Mouse (Mus musculus) T-cell, adult 66 days (primary cell): ENCODE data around the gene Olfr849. TPM values are rescaled to one million over a fixed set of nuclear protein-coding genes. Genes with fewer than 3 reads are reported as not detected.

Experiments
- total RNA-seq, 2 experiments: library from RNA; stranded (reverse); gene quantifications; 3 replicates in 1 of 2; 4 replicates in 1 of 2; pipeline ENCODE4 v1.2.4; 2023

Olfr849 gene
- not detected for total RNA-seq

DNA sequence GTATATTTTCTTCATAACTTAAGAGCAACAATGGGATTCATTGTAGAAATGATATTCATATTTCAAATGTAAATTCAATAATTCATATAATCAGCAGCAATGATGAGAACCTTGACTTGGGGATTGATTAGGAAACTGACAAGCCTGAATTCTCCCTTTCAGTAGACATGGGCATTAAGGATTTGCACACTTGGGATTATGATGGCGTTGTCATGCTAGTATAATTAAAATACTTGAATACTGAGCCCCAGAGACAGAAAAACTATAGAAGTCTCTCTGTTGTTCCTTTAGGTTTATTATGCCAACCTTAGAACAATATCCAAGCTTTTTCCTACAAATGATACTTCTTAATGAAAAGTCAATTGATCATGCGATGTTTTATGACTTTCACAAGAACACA lies at the start of gene Olfr849:
TSS of gene Olfr849 (plus strand) at position 301 of the 400 bp plus-strand sequence.

DNA sequence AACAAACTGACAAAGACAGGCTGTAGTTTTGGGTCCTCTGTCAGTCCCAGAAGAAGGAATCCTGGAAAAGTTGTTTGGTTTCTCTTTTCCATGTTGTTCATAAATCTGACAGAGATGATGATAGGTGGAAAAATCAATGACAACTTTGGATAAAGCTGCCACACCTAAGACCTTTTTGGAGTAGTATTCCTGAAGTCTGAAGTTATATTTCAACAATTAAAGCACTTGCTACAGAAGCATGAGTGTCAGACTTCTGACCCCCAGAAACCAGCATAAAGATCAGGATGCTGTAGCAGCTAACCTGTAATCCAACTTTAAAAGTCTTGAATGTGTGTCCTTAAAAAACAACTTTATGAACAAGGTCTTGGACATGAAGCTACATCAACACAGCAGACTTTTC lies 38.1 kb downstream of the Olfr849 start, which contains the start of gene Olfr850:
TSS of gene Olfr850 (minus strand) at position 101 of the 400 bp plus-strand sequence.

DNA sequence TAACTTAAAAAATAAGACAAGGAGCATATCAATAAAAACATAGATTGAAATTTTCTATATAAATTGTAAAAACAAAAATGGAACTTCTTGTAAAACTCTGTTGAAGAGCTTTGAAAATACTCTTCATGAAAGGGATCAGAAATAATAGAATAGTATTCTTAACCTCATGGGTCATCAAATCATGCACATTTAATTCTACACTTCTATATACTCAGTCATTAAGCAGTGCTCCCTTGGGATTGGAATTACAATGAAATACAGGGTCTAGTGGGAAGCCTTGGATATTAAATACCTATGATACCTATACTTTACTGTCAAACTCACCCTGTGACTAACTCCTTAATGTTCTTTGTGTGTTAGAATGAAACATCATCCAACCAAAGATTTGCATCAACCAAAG lies 52.9 kb downstream of the Olfr849 start, which contains the start of gene Olfr851:
TSS of gene Olfr851 (plus strand) at position 301 of the 400 bp plus-strand sequence.

Other genes with a start within 250 kb of the Olfr849 start
- not detected for gene Olfr843, start 188.3 kb upstream of the Olfr849 start, total RNA-seq
- gene Olfr844, start 123.9 kb upstream of the Olfr849 start, total RNA-seq: not detected
- gene Olfr845, start 103.8 kb upstream of the Olfr849 start, total RNA-seq: not detected
- gene Olfr846, start 76.3 kb upstream of the Olfr849 start, total RNA-seq: not detected
- gene Olfr847, start 61.6 kb upstream of the Olfr849 start, total RNA-seq: not detected
- gene Olfr850, start 38.0 kb downstream of the Olfr849 start, total RNA-seq: not detected
- not detected for gene Olfr851, start 53.0 kb downstream of the Olfr849 start, total RNA-seq
- gene Olfr853, start 100.8 kb downstream of the Olfr849 start, total RNA-seq: not detected
- not detected for gene Olfr854, start 127.1 kb downstream of the Olfr849 start, total RNA-seq
- gene Olfr855, start 142.4 kb downstream of the Olfr849 start, total RNA-seq: not detected
- gene Zfp317, start 181.8 kb downstream of the Olfr849 start, total RNA-seq: 10 to 100 TPM; 29.9 to 34.0 TPM